Mouse (Mus musculus): ENCODE data around the gene Gm6034. TPM values are rescaled to one million over a fixed set of nuclear protein-coding genes. Genes with fewer than 3 reads are reported as not detected.
"Not testable (repeated sequence)": the region's sequence is repeated elsewhere in the genome, so short reads cannot be mapped to it uniquely, and the experiment has no call there.

Gm6034 gene
- total RNA-seq, 4 experiments from 2014 or later = not detected

GRCm38 (mm10) chr17:36081901-36082300 is 39.1 kb downstream of the Gm6034 start:
- not testable (repeated sequence) for DNase-seq (ENCODE audit: low spot score in 2 of 2)

- not testable (repeated sequence) for DNase-seq (ENCODE audit: low spot score in 2 of 2)
Observed at GRCm38 (mm10) chr17:36082519-36083232, 39.9 kb downstream of the Gm6034 start.

GRCm38 (mm10) chr17:36083266-36083869 is 40.6 kb downstream of the Gm6034 start:
- no peak for DNase-seq (ENCODE audit: low spot score in 2 of 2)

GRCm38 (mm10) chr17:36083870-36084451 is 41.2 kb downstream of the Gm6034 start:
- DNase-seq (ENCODE audit: low spot score in 2 of 2) = no peak

- not testable (repeated sequence) for DNase-seq (ENCODE audit: low spot score in 2 of 2)
Observed at GRCm38 (mm10) chr17:36085976-36086375, 43.2 kb downstream of the Gm6034 start.

- not testable (repeated sequence) for DNase-seq (ENCODE audit: low spot score in 2 of 2)
Observed at GRCm38 (mm10) chr17:36091933-36092332, 49.2 kb downstream of the Gm6034 start.

GRCm38 (mm10) chr17:36092520-36092919 is 49.8 kb downstream of the Gm6034 start:
- not testable (repeated sequence) for DNase-seq (ENCODE audit: low spot score in 2 of 2)

- no peak for DNase-seq (ENCODE audit: low spot score in 2 of 2)
Observed at GRCm38 (mm10) chr17:36093936-36094335, 51.2 kb downstream of the Gm6034 start.

- not testable (repeated sequence) for DNase-seq (ENCODE audit: low spot score in 2 of 2)
Observed at GRCm38 (mm10) chr17:36099603-36100002, 56.8 kb downstream of the Gm6034 start.

GRCm38 (mm10) chr17:36102091-36102490 is 59.3 kb downstream of the Gm6034 start:
- DNase-seq (ENCODE audit: low spot score in 2 of 2) = not testable (repeated sequence)

Other genes with a start within 250 kb of the Gm6034 start
- 10 to 100 TPM; 11.1 to 17.3 (median 15.2) TPM for gene Ier3, start 221.3 kb upstream of the Gm6034 start, total RNA-seq (2022)
- 100 to 1,000 TPM; 118 to 151 (median 137) TPM for gene Flot1, start 219.7 kb upstream of the Gm6034 start, total RNA-seq (2022)
- gene Tubb5, start 204.7 kb upstream of the Gm6034 start, total RNA-seq (2022) = 100 to 1,000 TPM; 430 to 459 (median 451) TPM
- 10 to 100 TPM; 13.8 to 21.2 (median 18.2) TPM for gene Mdc1, start 201.4 kb upstream of the Gm6034 start, total RNA-seq (2022)
- 1 to 10 TPM; 2.6 to 3.4 (median 3.0) TPM for gene Nrm, start 181.6 kb upstream of the Gm6034 start, total RNA-seq (2022)
- gene Ppp1r18, start 177.4 kb upstream of the Gm6034 start, total RNA-seq (2022) = 10 to 100 TPM in 2 of 4 experiments, 1 to 10 TPM in 2; 9.1 to 15.0 (median 10.9) TPM
- gene Dhx16, start 163.1 kb upstream of the Gm6034 start, total RNA-seq (2022) = 10 to 100 TPM; 28.1 to 30.6 (median 29.0) TPM
- 10 to 100 TPM; 40.3 to 63.3 (median 51.9) TPM for gene 2310061I04Rik, start 145.5 kb upstream of the Gm6034 start, total RNA-seq (2022)
- 10 to 100 TPM; 52.5 to 57.0 (median 53.1) TPM for gene Atat1, start 132.9 kb upstream of the Gm6034 start, total RNA-seq (2022)
- 10 to 100 TPM; 42.6 to 48.7 (median 47.6) TPM for gene Mrps18b, start 126.6 kb upstream of the Gm6034 start, total RNA-seq (2022)
- gene Ppp1r10, start 126.5 kb upstream of the Gm6034 start, total RNA-seq (2022) = 10 to 100 TPM; 61.5 to 70.4 (median 63.2) TPM
- gene Abcf1, start 73.2 kb upstream of the Gm6034 start, total RNA-seq (2022) = 10 to 100 TPM; 60.6 to 75.4 (median 65.0) TPM
- gene Gnl1, start 63.1 kb upstream of the Gm6034 start, total RNA-seq (2022) = 100 to 1,000 TPM; 180 to 196 (median 184) TPM
- 10 to 100 TPM; 35.3 to 44.5 (median 38.4) TPM for gene Prr3, start 62.7 kb upstream of the Gm6034 start, total RNA-seq (2022)
- 1 to 10 TPM; 1.1 to 3.3 (median 1.6) TPM for gene H2-T24, start 22.4 kb upstream of the Gm6034 start, total RNA-seq (2022)
- 10 to 100 TPM; 15.9 to 25.5 (median 21.3) TPM for gene H2-T23, start 10.1 kb upstream of the Gm6034 start, total RNA-seq (2022)
- 10 to 100 TPM; 17.7 to 21.2 (median 18.6) TPM for gene H2-T22, start 214 bp upstream of the Gm6034 start, total RNA-seq (2022)
- gene Gm11127, start 15.4 kb downstream of the Gm6034 start, total RNA-seq (2022) = 1 to 10 TPM in 3 of 4 experiments, under 1 TPM in 1; 0.72 to 3.4 (median 2.0) TPM
- gene Gm19684, start 78.7 kb downstream of the Gm6034 start, total RNA-seq (2022) = under 1 TPM in 2 of 4 experiments, not detected in 2; 0.23 to 0.52 TPM
- gene Gm7030, start 86.5 kb downstream of the Gm6034 start, total RNA-seq (2022) = under 1 TPM in 1 of 4 experiments, not detected in 3; 0.43 TPM
- not detected for gene Gm8909, start 125.6 kb downstream of the Gm6034 start, total RNA-seq (2022)
- not detected for gene H2-T3, start 147.3 kb downstream of the Gm6034 start, total RNA-seq (2022)
- gene Rpp21, start 215.1 kb downstream of the Gm6034 start, total RNA-seq (2022) = 10 to 100 TPM; 34.6 to 47.5 (median 38.3) TPM
- gene Trim39, start 229.3 kb downstream of the Gm6034 start, total RNA-seq (2022) = 10 to 100 TPM; 20.6 to 24.7 (median 23.3) TPM
- not detected for gene H2-M10.2, start 243.5 kb downstream of the Gm6034 start, total RNA-seq (2022)